Mouse (Mus musculus): ENCODE data around the gene 1700020A23Rik. TPM values are rescaled to one million over a fixed set of nuclear protein-coding genes. Genes with fewer than 3 reads are reported as not detected.

Gene 1700020A23Rik
- total and polyA plus RNA-seq, 3 experiments: not detected

DNA sequence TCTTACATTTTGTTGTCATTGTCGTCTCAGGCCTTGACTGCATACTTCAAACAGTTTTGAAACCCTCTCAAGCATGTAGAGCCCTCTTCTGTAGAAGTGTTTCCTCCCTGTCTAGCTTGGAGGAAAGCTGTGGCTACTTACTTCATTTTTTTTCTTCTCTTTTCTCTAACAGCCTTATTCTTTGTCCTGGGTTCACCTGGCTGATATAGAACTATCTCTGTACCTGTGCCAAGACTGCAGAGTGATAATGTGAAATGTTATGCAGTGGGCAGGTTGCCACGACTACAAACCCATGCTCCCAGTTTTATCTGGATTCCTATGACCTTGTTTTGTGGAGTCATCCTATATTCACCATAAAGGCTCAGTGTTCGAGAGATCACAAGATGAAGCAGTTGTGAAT lies 25.4 kb downstream of the 1700020A23Rik start:
- H3K27me3 ChIP-seq (ENCODE audit: control insufficient read depth in 1 of 2, insufficient read depth in 2 of 2, low read length in 2 of 2): no peaks in the 10 kb centered on the region
- no peak overlapping the region for H3K9ac ChIP-seq (ENCODE audit: control insufficient read depth, low read depth, low read length, poor library complexity, severe bottlenecking)
- TF ChIP-seq ZNF384 (IDR thresholded peaks at IDR 0.05; ENCODE audit: low read depth, low read length) (peak; percentile 43; the same call in 1 of the 2 replicates), POLR2AphosphoS5 (IDR thresholded peaks at IDR 0.05; ENCODE audit: borderline replicate concordance, low read depth, low read length) (no peak), TAL1 (IDR thresholded peaks at IDR 0.05; ENCODE audit: low read length) (no peak), EP300 (IDR thresholded peaks at IDR 0.05; ENCODE audit: low read depth in 1 of 2, low read length in 2 of 2) (peak in 1 of 2 experiments; percentile 61; a peak in 2 of 4 replicates), HCFC1 (IDR thresholded peaks at IDR 0.05; ENCODE audit: low read depth, low read length) (no peak), CHD2 (IDR thresholded peaks at IDR 0.05; ENCODE audit: low read length) (no peak), RAD21 (IDR thresholded peaks at IDR 0.05; ENCODE audit: low read depth, low read length) (no peak), MXI1 (IDR thresholded peaks at IDR 0.05; ENCODE audit: low read depth, low read length) (no peak), POLR2A (IDR thresholded peaks at IDR 0.05; ENCODE audit: control insufficient read depth in 1 of 2, insufficient read depth in 1 of 2, low read depth in 1 of 2, low read length in 2 of 2, poor library complexity in 1 of 2) (no peak), NELFE (IDR thresholded peaks at IDR 0.05; ENCODE audit: low read depth, low read length) (no peak), E2F4 (IDR thresholded peaks at IDR 0.05; ENCODE audit: borderline replicate concordance, low read depth, low read length) (no peak), ETS1 (IDR thresholded peaks at IDR 0.05; ENCODE audit: low read depth, low read length) (peak; percentile 38; the same call in 1 of the 2 replicates), TCF12 (IDR thresholded peaks at IDR 0.05; ENCODE audit: low read depth, low read length) (no peak), KAT2A (conservative IDR thresholded peaks at IDR 0.05; ENCODE audit: low read depth, low read length) (no peak), USF1 (IDR thresholded peaks at IDR 0.05; ENCODE audit: low read depth, low read length) (no peak), GATA1 (IDR thresholded peaks at IDR 0.05; ENCODE audit: low read depth, low read length) (peak; percentile 47; the same call in 1 of the 2 replicates), UBTF (IDR thresholded peaks at IDR 0.05; ENCODE audit: borderline replicate concordance, insufficient read depth, low read depth, low read length) (no peak), ZKSCAN1 (IDR thresholded peaks at IDR 0.05; ENCODE audit: low read depth, low read length) (no peak), MYB (IDR thresholded peaks at IDR 0.05; ENCODE audit: low read depth, low read length) (no peak), CHD1 (IDR thresholded peaks at IDR 0.05; ENCODE audit: low read depth, low read length) (no peak; the same call in 1 of the 2 replicates), NRF1 (IDR thresholded peaks at IDR 0.05; ENCODE audit: insufficient read depth, low read depth, low read length, poor library complexity, severe bottlenecking) (no peak), SIN3A (IDR thresholded peaks at IDR 0.05; ENCODE audit: low read length) (peak; percentile 51; the same call in 1 of the 2 replicates)
- no peaks in the 10 kb centered on the region for H3K9me3 ChIP-seq (replicated peaks; ENCODE audit: insufficient read depth, low read length)
- peaks cover 5 to 32% of the 10 kb centered on the region in 2 experiments for H3K36me3 ChIP-seq (ENCODE audit: control insufficient read depth in 1 of 2, insufficient read depth in 2 of 2, low read length in 2 of 2)
- H3K79me2 ChIP-seq (ENCODE audit: control insufficient read depth, insufficient read depth, low read length, poor library complexity): peaks cover 47% of the 10 kb centered on the region
- no peak for DNase-seq (ENCODE audit: low read depth, low spot score)
- peak overlapping the region; percentile 18; the same call in 1 of the 2 replicates for H3K27ac ChIP-seq (ENCODE audit: control insufficient read depth, low read depth, low read length)
- peaks cover 19 to 23% of the 10 kb centered on the region in 2 experiments for H3K4me1 ChIP-seq (ENCODE audit: control insufficient read depth in 1 of 2, insufficient read depth in 2 of 2, low read length in 2 of 2)
- H3K4me3 ChIP-seq (ENCODE audit: control insufficient read depth in 1 of 2, insufficient read depth in 1 of 2, low read depth in 2 of 2, low read length in 2 of 2): no peak overlapping the region

Measured in MEL (cell line).